Mouse (Mus musculus): ENCODE data around the gene Zfp467. TPM values are rescaled to one million over a fixed set of nuclear protein-coding genes. Genes with fewer than 3 reads are reported as not detected.

Gene Zfp467
- polyA plus RNA-seq (2012; rRNA removed), result 33.5 and 37.0 TPM in 2 replicates

DNA sequence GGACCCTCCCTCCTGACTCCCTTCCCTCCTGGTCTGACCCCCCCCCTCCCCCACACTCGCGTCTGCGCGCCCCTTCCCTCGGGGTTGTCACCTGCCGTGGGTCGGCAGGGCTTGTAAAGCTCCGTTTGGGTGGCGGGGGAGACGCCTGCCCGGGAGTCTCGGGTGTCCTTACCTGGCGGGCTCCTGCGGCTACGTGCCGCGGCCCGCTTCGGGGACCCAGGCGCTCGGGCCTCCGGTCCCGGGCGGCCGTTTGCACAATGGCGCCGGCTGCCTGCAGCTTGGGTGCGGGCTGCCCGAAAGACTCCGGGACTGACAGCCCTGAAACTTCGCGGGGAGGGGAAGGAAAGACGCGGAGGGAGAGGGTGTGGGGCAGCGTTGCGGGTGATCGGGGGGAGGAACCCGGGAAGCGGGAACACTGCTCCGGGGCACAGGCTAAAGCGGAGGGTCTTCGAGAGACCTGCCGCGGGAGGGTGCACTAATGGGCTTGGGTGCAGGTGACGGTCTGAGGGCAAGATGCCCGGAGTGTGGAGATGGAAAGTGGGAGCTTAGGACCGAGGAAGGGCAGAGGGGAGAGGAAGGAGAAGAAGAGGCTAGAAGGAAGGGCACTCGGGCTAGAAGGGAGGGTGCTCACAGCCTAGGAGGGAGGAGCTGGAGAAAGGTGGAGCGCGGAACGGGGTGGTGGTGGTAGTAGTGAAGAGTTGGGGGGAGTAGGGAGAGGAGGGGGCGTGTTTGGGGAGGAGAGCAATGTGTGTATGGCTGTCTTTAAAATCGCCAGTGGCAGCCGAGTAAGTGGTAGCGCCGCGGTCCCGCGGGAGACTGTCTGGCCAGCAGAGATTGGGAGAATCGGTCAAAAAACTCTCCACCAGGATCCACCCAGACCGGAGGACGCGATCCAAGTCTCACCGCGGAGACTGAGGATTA lies at the start of gene Zfp467:
Zfp467 (minus strand) TSS at position 645 of the 921 bp plus-strand sequence.
- DNase-seq (ENCODE audit: low read depth), result peak; percentile 64
- TF ChIP-seq CTCF (IDR thresholded peaks at IDR 0.05; ENCODE audit: borderline replicate concordance, extremely low read depth, insufficient read depth, insufficient read length) (no peak), POLR2A (IDR thresholded peaks at IDR 0.05; ENCODE audit: borderline replicate concordance, extremely low read depth, insufficient read depth, insufficient read length, poor library complexity, severe bottlenecking) (peak; percentile 27; the same call in 1 of the 2 replicates)

DNA sequence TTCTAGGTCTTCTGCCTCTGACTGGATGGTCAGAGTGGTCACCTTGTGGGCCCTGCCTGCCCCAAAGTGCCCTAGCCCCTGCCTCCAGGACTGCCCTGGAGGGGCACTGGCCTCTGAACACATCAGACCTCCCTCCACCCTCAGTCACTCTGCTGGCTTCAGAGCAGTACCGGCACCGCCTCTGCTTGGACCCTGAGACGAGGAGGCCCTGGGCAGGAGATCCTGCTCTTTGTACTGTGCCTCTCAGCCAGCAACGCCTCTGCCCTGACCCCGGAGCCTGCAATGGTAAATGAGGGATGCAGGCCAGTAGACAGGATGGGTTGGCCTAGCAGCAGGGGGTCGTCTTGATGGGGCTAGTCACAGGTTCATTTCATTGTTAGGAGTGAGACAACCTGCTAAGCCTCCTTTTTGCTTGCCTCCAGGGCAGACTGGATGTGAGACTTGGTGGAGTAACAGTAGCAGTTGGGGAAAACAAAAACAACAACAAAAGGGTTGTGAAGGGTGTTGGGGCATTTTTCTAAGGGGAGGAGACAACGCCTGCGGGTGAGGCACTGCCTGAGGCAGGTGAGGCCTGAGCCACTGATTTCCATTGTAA lies 47.6 kb upstream of the Zfp467 start:
- TF ChIP-seq POLR2A (IDR thresholded peaks at IDR 0.05; ENCODE audit: borderline replicate concordance, extremely low read depth, insufficient read depth, insufficient read length, poor library complexity, severe bottlenecking), result no peak
- TF ChIP-seq CTCF (IDR thresholded peaks at IDR 0.05; ENCODE audit: borderline replicate concordance, extremely low read depth, insufficient read depth, insufficient read length), result no peak
- DNase-seq (ENCODE audit: low read depth), result no peak

- TF ChIP-seq POLR2A (IDR thresholded peaks at IDR 0.05; ENCODE audit: borderline replicate concordance, extremely low read depth, insufficient read depth, insufficient read length, poor library complexity, severe bottlenecking), result no peak
- TF ChIP-seq CTCF (IDR thresholded peaks at IDR 0.05; ENCODE audit: borderline replicate concordance, extremely low read depth, insufficient read depth, insufficient read length), result no peak
- DNase-seq (ENCODE audit: low read depth), result no peak
Observed at GRCm38 (mm10) chr6:48491361-48491760, 45.7 kb upstream of the Zfp467 start.

GRCm38 (mm10) chr6:48489741-48490140 lies 44.1 kb upstream of the Zfp467 start:
- peak; percentile 27 for DNase-seq (ENCODE audit: low read depth)

DNA sequence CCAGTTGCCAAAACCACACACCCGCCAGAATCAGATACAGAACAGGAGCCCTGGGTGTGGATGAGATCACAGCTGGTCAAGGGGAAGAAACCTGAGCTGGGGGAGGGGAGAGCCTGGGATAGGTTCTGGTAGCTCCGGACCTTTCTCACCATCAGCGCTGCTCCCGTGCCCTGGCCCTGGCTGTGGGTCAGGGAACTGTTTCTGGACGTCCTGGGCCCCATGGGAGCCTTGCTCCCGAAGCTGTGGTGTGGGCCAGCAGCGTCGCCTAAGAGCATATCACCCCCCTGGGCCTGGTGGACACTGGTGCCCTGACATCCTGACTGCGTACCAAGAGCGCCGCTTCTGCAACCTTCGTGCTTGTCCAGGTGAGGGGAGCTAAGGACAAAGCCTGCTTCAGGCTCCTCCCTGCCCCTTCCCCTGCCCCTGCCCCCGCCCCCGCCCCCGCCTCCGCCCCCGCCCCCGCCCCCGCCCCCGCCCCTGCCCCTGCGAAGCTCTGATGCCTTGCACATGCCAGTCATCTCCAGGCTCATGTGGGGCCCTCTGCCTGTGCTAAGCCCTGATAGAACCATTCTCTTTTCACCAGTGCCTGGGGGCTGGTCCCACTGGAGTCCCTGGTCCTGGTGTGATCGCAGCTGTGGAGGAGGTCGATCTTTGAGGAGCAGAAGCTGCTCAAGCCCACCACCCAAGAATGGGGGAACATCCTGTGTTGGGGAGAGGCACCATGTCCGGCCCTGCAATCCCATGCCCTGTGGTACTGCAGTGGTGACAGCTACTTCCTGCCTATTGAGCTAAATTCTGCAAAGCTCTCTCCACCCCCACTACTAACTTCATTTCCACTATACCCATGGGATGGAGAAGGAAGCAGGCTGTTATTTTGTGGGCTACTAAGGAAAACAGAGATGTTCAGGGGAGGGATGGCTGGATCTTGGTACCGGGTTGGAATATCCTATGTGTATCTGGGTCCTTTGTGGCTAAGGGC lies 42.4 kb upstream of the Zfp467 start:
- no peak for TF ChIP-seq CTCF (IDR thresholded peaks at IDR 0.05; ENCODE audit: borderline replicate concordance, extremely low read depth, insufficient read depth, insufficient read length)
- no peak for TF ChIP-seq POLR2A (IDR thresholded peaks at IDR 0.05; ENCODE audit: borderline replicate concordance, extremely low read depth, insufficient read depth, insufficient read length, poor library complexity, severe bottlenecking)
- DNase-seq (ENCODE audit: low read depth), result no peak

More at GRCm38 (mm10) chr6:48489741-48490140, 44.1 kb upstream of the Zfp467 start:
- no peak for TF ChIP-seq CTCF (IDR thresholded peaks at IDR 0.05; ENCODE audit: borderline replicate concordance, extremely low read depth, insufficient read depth, insufficient read length)
- TF ChIP-seq POLR2A (IDR thresholded peaks at IDR 0.05; ENCODE audit: borderline replicate concordance, extremely low read depth, insufficient read depth, insufficient read length, poor library complexity, severe bottlenecking), result no peak

DNA sequence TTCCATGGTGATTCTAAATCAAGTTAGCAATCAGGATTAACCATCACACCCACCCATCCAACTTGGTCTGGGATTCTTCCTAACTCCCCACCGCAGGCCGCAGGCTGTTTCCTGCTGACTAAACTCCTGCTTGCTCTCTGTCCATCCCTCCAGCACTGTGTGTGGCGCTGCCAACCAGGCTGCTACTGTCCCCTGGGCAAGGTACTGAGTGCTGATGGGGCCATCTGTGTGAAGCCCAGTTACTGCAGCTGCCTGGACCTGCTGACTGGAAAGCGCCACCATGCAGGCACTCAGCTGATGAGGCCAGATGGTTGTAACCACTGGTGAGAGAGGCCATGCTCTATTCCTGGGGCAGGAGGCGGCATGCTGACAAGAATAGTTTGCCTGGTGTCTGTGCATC lies 36.9 kb upstream of the Zfp467 start:
- no peak for TF ChIP-seq POLR2A (IDR thresholded peaks at IDR 0.05; ENCODE audit: borderline replicate concordance, extremely low read depth, insufficient read depth, insufficient read length, poor library complexity, severe bottlenecking)
- TF ChIP-seq CTCF (IDR thresholded peaks at IDR 0.05; ENCODE audit: borderline replicate concordance, extremely low read depth, insufficient read depth, insufficient read length), result no peak
- DNase-seq (ENCODE audit: low read depth), result no peak

DNA sequence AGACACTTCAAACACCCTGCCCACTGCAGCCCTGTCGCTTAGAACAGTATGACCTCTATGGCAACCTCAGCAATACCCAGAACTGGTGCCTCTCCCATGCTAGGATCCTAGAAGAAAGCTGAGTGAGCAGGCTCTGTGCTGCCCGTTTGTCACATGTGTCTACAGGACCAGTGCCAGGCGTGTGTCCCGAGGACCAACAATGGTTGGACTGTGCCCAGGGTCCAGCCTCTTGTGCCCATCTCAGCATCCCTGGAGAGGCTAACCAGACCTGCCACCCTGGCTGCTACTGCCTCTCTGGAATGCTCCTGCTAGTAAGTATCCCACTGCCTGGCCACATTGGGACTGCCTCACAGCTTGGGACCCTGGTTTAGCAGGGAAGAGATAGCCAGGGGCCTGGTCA lies 32.8 kb upstream of the Zfp467 start:
- no peak for DNase-seq (ENCODE audit: low read depth)
- TF ChIP-seq CTCF (IDR thresholded peaks at IDR 0.05; ENCODE audit: borderline replicate concordance, extremely low read depth, insufficient read depth, insufficient read length), result no peak

- no peak for DNase-seq (ENCODE audit: low read depth)
- TF ChIP-seq POLR2A (IDR thresholded peaks at IDR 0.05; ENCODE audit: borderline replicate concordance, extremely low read depth, insufficient read depth, insufficient read length, poor library complexity, severe bottlenecking) (no peak), CTCF (IDR thresholded peaks at IDR 0.05; ENCODE audit: borderline replicate concordance, extremely low read depth, insufficient read depth, insufficient read length) (no peak)
Observed at GRCm38 (mm10) chr6:48470739-48471138, 25.1 kb upstream of the Zfp467 start.

DNA sequence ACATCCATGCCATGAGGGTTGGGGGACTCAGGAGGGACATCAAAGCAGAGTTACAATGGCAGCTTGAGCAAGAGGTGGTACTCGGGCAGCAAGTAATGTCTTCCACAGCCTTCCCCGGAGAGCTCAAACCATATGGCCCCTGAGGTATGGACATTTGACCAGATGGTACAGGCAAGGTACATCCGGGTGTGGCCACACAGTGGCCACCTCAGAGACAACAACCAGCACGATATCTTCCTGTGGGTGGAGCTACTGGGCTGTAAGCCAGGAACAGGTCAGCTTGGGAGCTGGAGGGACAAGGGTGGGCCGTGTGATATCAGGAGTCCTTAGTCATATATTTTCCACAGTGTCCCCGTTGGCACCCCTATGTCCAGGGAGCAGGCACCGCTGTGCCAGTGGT lies 21.9 kb upstream of the Zfp467 start:
- TF ChIP-seq POLR2A (IDR thresholded peaks at IDR 0.05; ENCODE audit: borderline replicate concordance, extremely low read depth, insufficient read depth, insufficient read length, poor library complexity, severe bottlenecking) (no peak), CTCF (IDR thresholded peaks at IDR 0.05; ENCODE audit: borderline replicate concordance, extremely low read depth, insufficient read depth, insufficient read length) (no peak)
- no peak for DNase-seq (ENCODE audit: low read depth)

GRCm38 (mm10) chr6:48466715-48467114 lies 21.1 kb upstream of the Zfp467 start:
- no peak for TF ChIP-seq POLR2A (IDR thresholded peaks at IDR 0.05; ENCODE audit: borderline replicate concordance, extremely low read depth, insufficient read depth, insufficient read length, poor library complexity, severe bottlenecking)
- no peak for TF ChIP-seq CTCF (IDR thresholded peaks at IDR 0.05; ENCODE audit: borderline replicate concordance, extremely low read depth, insufficient read depth, insufficient read length)
- DNase-seq (ENCODE audit: low read depth), result no peak

Data from brain, embryonic 14.5 days (tissue).